Mouse (Mus musculus) large intestine, adult 2 months (tissue): ENCODE results near the gene Smim24. TPM values are rescaled to one million over a fixed set of nuclear protein-coding genes. Genes with fewer than 3 reads are reported as not detected.

Source experiments
- DNase-seq: peaks from one replicate; pipeline ENCODE4 v3.0.0-alpha.2; 2012; ENCODE audit warnings: low read depth, low spot score
- WGBS: fragments of 180-500 bp; shearing (Covaris S2); methylation state at CpG from one replicate; pipeline ENCODE4 v1.1.7; 2018; 5-methylcytosine and 5-hydroxymethylcytosine counted together
- polyA plus RNA-seq: library from polyadenylated mRNA; depleted of rRNA; stranded (reverse); fragments of >200 nt; gene quantifications from 2 replicates; pipeline ENCODE4 v1.2.3, GENCODE M21; 2012; rRNA removed

Smim24 gene
- 2,134 and 4,482 TPM in 2 replicates for polyA plus RNA-seq

GRCm38 (mm10) chr10:81392781-81393185 lies at the start of gene Smim24:
Gene Smim24, plus strand, starts transcription at chr10:81393051.
- 20% methylated on average over 14 of the region's 14 CpGs for WGBS
- no peak for DNase-seq

DNA sequence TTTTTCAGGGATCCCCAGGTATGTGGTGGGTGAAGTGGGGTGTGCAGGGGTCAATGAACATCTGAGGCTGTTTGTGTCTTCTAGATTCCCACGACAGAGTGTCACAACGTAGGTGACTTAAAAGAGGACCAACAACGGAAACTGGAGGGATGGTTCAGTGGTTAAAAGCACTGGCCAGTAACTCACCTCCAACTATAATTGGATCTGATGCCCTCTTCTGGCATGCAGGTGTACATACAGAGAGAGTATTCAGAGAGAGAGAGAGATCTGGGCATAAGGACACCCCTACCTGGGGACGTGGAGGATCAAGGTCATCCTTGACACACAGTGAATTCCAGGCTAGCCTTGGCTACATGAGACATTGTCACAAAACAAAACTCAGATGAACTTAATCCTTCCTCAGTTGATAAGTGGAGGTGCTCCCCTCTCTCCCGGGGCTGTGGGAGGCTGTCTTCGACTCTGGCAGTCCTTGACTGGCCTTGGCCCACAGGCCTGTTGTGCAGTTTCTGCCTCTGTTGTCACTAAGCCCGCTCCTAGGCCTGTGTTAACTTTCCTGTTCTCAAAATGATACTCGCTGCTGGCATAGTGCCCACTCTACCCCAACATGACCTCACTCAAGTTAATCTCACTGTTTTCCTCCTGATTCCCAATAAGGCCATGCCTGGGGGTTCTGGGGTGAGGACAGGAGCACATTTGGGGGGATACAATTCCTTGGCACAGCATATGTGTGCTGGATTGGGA lies 48.3 kb upstream of the Smim24 start:
- 32% methylated on average over 8 of the region's 8 CpGs for WGBS
- no peak for DNase-seq

- DNase-seq = no peak
These were observed 47.7 kb upstream of the Smim24 start for GRCm38 (mm10) chr10:81345162-81345534.

DNA sequence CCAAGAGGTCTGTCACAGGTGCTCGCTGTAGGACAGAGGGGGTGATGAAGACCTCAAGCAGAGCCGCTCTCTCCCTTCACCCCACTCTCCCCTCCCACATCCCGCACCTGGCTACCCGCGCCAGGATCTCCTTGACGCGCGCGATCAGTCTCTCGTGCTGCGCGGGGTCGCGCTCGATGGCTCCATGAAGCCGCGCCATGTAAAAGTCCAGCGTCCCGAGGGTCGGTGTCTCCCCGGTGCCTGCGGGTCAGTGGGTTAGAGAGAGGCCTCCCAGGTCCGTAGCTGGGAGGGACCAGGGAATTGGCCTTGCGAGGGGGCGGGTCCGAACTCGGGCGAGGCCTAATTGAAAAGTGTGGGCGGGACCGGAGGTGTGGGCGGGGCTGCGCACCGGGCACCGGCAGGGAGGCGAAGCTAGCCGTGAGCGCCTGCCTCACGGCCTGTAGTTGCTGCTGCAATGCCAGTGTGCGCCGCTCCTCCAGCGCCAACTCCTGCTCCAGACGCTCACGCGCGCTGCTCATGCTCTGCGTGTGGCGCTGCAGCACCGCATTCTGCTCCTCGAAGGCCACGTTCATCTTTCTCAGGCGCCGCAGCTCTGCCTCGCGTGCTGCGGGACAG lies 46.3 kb upstream of the Smim24 start:
- no peak for DNase-seq
- WGBS = 25% methylated on average over 55 of the region's 55 CpGs

More at GRCm38 (mm10) chr10:81345162-81345534, 47.7 kb upstream of the Smim24 start:
- WGBS = 73% methylated on average over 4 of the region's 4 CpGs

- 5% methylated on average over 12 of the region's 12 CpGs for WGBS
- DNase-seq = no peak
These were observed 43.7 kb upstream of the Smim24 start for GRCm38 (mm10) chr10:81349146-81349545.

DNA sequence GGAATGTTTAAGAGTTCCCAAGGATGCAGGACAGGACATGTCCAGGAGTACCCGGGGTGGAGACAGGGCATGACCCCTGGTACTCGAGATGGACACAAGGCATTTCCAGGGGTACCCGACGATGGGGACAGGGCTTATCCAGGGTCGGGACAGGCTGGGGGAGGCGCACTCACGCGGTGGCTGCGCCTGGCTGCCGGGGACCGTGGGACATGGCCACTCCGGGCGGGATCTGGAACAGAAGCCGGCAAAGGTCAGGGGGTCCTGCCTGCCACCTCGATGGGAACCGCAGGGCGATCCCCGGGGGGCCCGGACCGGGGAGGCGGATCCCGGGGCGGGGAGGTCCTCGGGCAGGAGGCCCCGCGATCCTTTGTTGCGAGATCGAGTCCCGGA lies 42.9 kb upstream of the Smim24 start:
- WGBS = 1% methylated on average over 29 of the region's 29 CpGs
- DNase-seq = no peak

- DNase-seq = peak; percentile 98
- 1% methylated on average over 54 of the region's 54 CpGs for WGBS
These were observed 42.3 kb upstream of the Smim24 start, which contains the start of gene Hmg20b for GRCm38 (mm10) chr10:81350351-81351063. Gene Hmg20b, minus strand, starts transcription at chr10:81350480.

GRCm38 (mm10) chr10:81351678-81352291 lies 41.1 kb upstream of the Smim24 start:
- DNase-seq = no peak
- 20% methylated on average over 9 of the region's 9 CpGs for WGBS

DNA sequence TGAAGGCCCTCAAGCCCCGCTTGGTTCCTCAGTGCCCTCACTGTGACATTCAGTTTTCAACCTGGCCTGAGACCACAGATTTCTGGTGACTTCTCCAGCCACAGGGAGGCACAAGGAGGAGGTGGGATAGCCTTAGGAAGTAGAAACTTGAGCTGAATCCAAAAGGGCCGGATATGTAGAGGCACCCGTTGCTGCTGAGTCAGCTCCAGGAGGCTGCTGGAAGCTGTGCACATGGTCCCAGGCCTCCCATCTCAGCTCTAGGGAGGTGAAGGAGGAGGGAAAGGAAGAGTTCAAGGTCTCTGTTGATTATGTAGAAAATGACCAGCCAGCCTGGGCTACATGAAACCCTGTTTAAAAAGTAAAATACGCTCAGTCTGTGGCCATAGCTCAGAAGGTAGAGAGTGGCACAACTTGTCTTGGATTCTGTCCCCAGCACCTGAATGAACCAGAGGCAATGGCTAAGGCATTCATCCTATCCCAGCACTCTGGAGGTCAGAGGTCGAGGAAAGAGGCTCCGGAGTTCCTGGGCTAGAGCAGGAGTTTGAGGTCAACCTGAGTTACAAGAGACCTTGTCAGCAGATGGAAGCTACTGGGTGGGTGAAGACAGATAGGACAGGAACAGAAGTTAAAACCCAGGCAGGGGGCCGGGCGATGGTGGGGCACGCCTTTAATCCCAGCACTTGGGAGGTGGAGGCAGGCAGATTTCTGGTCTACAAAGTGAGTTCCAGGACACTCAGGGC lies 37.9 kb upstream of the Smim24 start:
- WGBS = 75% methylated on average over 9 of the region's 9 CpGs
- DNase-seq = no peak

- 93% methylated on average over 4 of the region's 4 CpGs for WGBS
- no peak for DNase-seq
These were observed 37.3 kb upstream of the Smim24 start for GRCm38 (mm10) chr10:81355533-81355932.

- DNase-seq = no peak
- 57% methylated on average over 12 of the region's 12 CpGs for WGBS
These were observed 36.4 kb upstream of the Smim24 start for GRCm38 (mm10) chr10:81356352-81356990.

DNA sequence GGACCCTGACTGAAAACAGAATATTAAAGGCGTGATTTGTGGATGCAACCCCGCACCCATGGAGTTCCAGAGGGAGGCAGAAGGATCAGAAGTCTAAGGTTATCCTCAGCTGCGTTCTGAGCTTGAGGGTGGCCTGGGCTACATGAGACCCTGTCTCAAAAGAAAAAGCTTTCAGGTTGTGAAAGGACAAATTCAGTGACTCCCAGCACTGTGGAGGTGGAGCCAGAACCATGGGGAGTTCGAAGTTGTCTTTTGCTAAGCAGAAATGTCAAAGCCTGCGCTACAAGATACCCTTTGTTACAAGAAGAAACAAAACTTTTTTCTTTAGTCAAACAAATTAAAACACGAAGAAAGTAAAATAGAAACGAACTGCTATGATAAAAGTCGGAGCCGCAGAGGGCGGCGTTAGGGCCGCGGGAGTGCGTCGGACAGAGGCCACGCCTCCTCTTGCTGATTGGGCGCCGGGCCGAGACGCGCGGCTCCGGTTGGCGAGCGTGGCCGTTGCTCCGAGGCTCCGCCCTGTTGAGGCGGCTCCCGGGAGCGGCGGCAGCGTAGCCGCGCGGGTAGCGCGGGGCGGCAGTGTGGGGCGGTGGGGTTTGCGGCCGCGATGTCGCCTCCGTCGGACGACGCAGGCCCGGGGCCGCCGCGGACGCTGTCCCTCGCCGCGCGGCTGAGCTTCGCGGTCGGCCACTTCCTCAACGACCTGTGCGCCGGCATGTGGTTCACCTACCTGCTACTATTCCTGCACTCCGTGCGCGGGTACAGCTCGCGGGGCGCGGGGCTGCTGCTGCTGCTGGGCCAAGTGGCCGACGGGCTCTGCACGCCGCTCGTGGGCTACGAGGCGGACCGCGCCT lies 35.6 kb upstream of the Smim24 start, which contains the start of gene Mfsd12:
TSS of gene Mfsd12 (plus strand) at position 501 of the 854 bp plus-strand sequence.
- 2% methylated on average over 74 of the region's 79 CpGs for whole genome bisulfite sequencing
- DNase-seq = no peak

DNA sequence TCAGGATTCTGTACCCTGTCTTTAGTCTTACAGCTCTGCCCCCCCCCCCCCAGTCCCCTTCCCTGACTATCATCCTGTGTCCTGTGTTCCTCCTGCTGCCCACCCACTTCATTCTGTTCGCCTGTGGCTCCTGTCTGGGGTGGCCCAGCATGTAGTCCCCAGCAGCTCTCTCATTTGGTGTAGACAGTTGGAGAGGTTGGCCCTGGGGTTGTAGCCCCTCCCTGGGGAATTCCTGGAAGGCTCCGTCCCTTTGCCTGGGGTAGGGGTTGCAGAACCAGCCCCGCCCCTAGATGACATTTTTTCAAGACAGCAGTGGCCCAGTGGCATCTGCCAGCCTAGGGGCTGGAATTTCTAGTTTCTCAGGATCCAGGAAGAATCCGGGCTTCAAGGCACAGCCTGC lies 34.6 kb upstream of the Smim24 start:
- WGBS = 35% methylated on average over 4 of the region's 4 CpGs

DNA sequence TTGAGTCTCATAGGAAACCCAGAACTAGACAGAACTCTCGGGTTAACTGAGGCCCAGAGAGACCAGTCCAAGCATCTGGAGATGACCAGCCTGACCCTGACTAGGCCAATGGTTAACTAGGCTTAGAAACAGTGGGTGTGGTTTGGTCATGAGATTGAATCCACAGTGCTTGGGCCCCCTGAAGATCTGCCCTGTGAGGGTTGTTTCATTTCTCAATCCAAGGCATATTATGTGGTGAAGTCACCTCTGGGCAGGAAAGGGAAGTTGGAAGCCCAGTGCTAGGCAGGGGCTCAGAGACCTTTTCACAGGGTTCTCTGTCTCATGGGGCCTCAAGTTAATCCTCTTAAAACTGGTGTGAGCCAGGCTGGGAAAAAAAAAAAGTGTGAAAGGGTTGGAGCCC lies 34.0 kb upstream of the Smim24 start:
- DNase-seq = no peak
- WGBS = 39% methylated on average over 1 of the region's 1 CpGs

More for the DNA sequence above, 34.6 kb upstream of the Smim24 start:
- DNase-seq = no peak

DNA sequence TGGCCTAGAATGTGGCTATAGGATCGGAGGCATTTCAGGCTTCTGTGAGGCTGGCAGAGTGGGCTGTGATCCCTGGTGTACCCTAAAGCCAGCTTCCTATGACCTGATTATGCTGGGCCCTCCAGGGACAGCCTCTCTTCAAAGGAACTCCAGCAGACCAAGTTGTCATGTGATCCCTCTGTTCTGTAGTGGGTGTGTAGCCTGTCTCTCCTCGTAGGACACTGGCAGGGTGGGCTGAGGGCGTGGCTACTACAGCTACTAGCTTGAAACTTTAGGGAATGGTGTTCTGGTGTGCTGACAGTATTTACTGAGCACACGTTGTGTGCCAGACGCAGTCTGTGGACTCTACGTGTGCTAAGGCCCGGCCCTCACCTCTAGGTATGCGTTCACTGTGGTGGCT lies 32.1 kb upstream of the Smim24 start:
- 73% methylated on average over 8 of the region's 8 CpGs for WGBS
- DNase-seq = no peak

DNA sequence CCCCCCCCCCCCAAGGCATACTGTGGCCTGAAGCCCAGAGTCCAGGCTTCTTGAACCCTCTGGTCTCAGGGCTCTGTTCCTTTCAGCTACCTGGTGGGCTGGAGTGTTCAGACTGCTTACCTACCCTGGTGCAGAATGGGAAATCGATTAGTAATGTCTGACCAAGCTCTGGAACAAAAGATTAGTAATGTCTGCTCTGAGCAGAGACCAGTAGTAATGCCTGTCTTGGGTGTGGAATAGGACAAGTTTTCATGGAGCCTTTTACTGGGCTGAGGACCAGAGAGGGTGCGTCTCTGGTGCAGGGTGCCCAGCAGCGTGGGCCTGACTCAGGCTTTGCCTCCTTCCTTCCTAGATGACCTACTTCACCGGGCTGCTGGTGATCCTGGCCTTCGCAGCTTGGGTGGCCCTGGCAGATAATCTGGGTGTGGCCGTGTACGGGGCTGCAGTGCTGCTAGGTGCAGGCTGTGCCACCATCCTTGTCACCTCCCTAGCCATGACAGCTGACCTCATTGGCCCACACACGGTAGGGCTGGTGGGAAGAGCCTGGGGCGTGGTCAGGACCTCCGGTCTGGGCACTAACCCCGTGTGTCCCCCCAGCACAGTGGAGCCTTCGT lies 30.4 kb upstream of the Smim24 start:
- no peak for DNase-seq
- WGBS = 53% methylated on average over 12 of the region's 12 CpGs

- WGBS = 40% methylated on average over 52 of the region's 54 CpGs
These were observed 29.2 kb upstream of the Smim24 start for GRCm38 (mm10) chr10:81363436-81364346.

More at GRCm38 (mm10) chr10:81363436-81364346, 29.2 kb upstream of the Smim24 start:
- DNase-seq = no peak
